Mouse (Mus musculus) retina, embryonic 14.5 days (tissue): ENCODE data around the gene Map3k13.
"Not testable (repeated sequence)": the region's sequence is repeated elsewhere in the genome, so short reads cannot be mapped to it uniquely, and the experiment has no call there.

Experiments used
- DNase-seq: peaks from one replicate; pipeline ENCODE4 v3.0.0-alpha.2; 2015; ENCODE audit warnings: low spot score

Gene Map3k13

GRCm38 (mm10) chr16:21807786-21808185, 13.6 kb downstream of the Map3k13 start:
- DNase-seq = not testable (repeated sequence)

- no peak for DNase-seq
Observed at GRCm38 (mm10) chr16:21813164-21813834, 19.2 kb downstream of the Map3k13 start.

GRCm38 (mm10) chr16:21814861-21815668, 20.9 kb downstream of the Map3k13 start:
- DNase-seq = peak; percentile 85

GRCm38 (mm10) chr16:21815669-21816010, 21.5 kb downstream of the Map3k13 start:
- peak; percentile 75 for DNase-seq

GRCm38 (mm10) chr16:21818132-21818531, 24.0 kb downstream of the Map3k13 start:
- peak; percentile 22 for DNase-seq

GRCm38 (mm10) chr16:21818629-21819028, 24.5 kb downstream of the Map3k13 start:
- no peak for DNase-seq

- DNase-seq = no peak
Observed at GRCm38 (mm10) chr16:21825612-21826031, 31.5 kb downstream of the Map3k13 start.

GRCm38 (mm10) chr16:21827153-21827552, 33.0 kb downstream of the Map3k13 start:
- DNase-seq = no peak

- no peak for DNase-seq
Observed at GRCm38 (mm10) chr16:21827581-21827980, 33.4 kb downstream of the Map3k13 start.

GRCm38 (mm10) chr16:21829711-21830110, 35.6 kb downstream of the Map3k13 start:
- no peak for DNase-seq

- no peak for DNase-seq
Observed at GRCm38 (mm10) chr16:21830784-21831183, 36.6 kb downstream of the Map3k13 start.

GRCm38 (mm10) chr16:21831764-21832163, 37.6 kb downstream of the Map3k13 start:
- DNase-seq = no peak

GRCm38 (mm10) chr16:21833469-21833868, 39.3 kb downstream of the Map3k13 start:
- DNase-seq = peak; percentile 50

GRCm38 (mm10) chr16:21833970-21834369, 39.8 kb downstream of the Map3k13 start:
- DNase-seq = no peak

GRCm38 (mm10) chr16:21834866-21835583, 40.9 kb downstream of the Map3k13 start:
- DNase-seq = no peak

GRCm38 (mm10) chr16:21835584-21835931, 41.4 kb downstream of the Map3k13 start:
- DNase-seq = no peak

- peak; percentile 52 for DNase-seq
Observed at GRCm38 (mm10) chr16:21836311-21837072, 42.3 kb downstream of the Map3k13 start.

- no peak for DNase-seq
Observed at GRCm38 (mm10) chr16:21837694-21838093, 43.5 kb downstream of the Map3k13 start.

- peak; percentile 87 for DNase-seq
Observed at GRCm38 (mm10) chr16:21845800-21846671, 51.9 kb downstream of the Map3k13 start.

GRCm38 (mm10) chr16:21848444-21848843, 54.3 kb downstream of the Map3k13 start:
- no peak for DNase-seq

- DNase-seq = no peak
Observed at GRCm38 (mm10) chr16:21848847-21849246, 54.7 kb downstream of the Map3k13 start.
